Mouse (Mus musculus) ES-E14 (cell line): ENCODE data around the gene Il17ra.

Experiments
- HCFC1 ChIP-seq: IDR thresholded peaks from 2 replicates; pipeline ENCODE4 v1.6.1; 2012; ENCODE audit warnings: low read length, inconsistent platforms, borderline replicate concordance; ENCODE audit not compliant: insufficient read depth
- MAFK ChIP-seq: IDR thresholded peaks from 2 replicates; pipeline ENCODE4 v1.6.1; 2014; ENCODE audit warnings: mild to moderate bottlenecking, low read depth, low read length, inconsistent platforms; ENCODE audit not compliant: insufficient read depth
- ZNF384 ChIP-seq: IDR thresholded peaks from 2 replicates; pipeline ENCODE4 v1.6.1; 2012; ENCODE audit warnings: low read depth, low read length, inconsistent platforms

GRCm38 (mm10) chr6:120492499-120493373 is 29.7 kb downstream of the Il17ra start:
- TF ChIP-seq HCFC1, result no peak
- TF ChIP-seq ZNF384, result no peak
- TF ChIP-seq MAFK, result no peak
